In the genomic region with DNA sequence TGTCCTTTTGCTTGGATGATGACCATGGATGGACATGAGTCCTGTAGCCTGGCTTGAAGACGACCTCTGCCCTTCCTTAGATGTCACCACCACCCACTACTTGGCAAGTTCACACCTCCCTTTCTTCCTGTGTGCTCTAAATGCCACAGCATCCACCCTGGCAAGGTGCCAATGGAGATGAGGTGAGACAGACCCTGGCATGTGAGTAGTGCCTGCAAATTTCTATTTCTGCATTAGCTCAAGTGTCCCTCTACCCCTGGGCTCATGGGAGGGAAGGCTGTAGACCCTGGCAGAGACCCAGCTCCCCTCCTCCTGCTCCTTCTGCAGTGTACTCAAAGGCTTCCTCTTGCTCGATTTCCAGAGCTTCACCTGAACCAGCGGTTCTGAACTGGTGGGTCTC, we compare ENCODE assay signal across 11 mouse cellular contexts.
DNase-seq lines count a peak whose midpoint lies in the region; ATAC-seq and TF ChIP-seq lines count a peak whose summit lies in the region.
"Had no signal": no experiment of that assay in that cellular context is flagged by ENCODE, and none has a peak within 500 bp of the region (broad histone marks: within the 10 kb centered on the region; RNA-seq: fewer than 3 reads in every experiment).

No protein-coding gene starts in this region.

- no peaks in the 10 kb centered on the region for H3K27me3 ChIP-seq in heart, embryonic 13.5 days (replicated peaks)
- no peaks in the 10 kb centered on the region for H3K27me3 ChIP-seq in midbrain, embryonic 14.5 days (ENCODE audit: control insufficient read depth, insufficient read depth, low read length)
- H3K27me3 ChIP-seq in midbrain, embryonic 13.5 days, result no peaks in the 10 kb centered on the region
- H3K27me3 ChIP-seq: lung, embryonic 15.5 days; neural tube, embryonic 12.5 days had no signal

- H3K4me2 ChIP-seq in heart, embryonic 13.5 days, result peak overlapping the region; percentile 25
- H3K4me2 ChIP-seq in midbrain, embryonic 14.5 days (ENCODE audit: low read length), result no peak overlapping the region
- H3K4me2 ChIP-seq in midbrain, embryonic 13.5 days (replicated peaks), result no peak overlapping the region
- H3K4me2 ChIP-seq: lung, embryonic 15.5 days; neural tube, embryonic 12.5 days had no signal

- peaks cover 85% of the 10 kb centered on the region for H3K4me1 ChIP-seq in heart, embryonic 13.5 days
- peaks cover 13% of the 10 kb centered on the region; the same call in 1 of the 2 replicates for H3K4me1 ChIP-seq in midbrain, embryonic 14.5 days (ENCODE audit: control insufficient read depth, insufficient read depth, low read length)
- H3K4me1 ChIP-seq in midbrain, embryonic 13.5 days (replicated peaks), result peaks cover 28% of the 10 kb centered on the region

- WGBS in heart, embryonic 13.5 days, result 32% methylated on average over 3 of the region's 3 CpGs
- 87% methylated on average over 3 of the region's 3 CpGs for WGBS in midbrain, embryonic 14.5 days
- 76% methylated on average over 3 of the region's 3 CpGs for WGBS in midbrain, embryonic 13.5 days

- H3K9ac ChIP-seq in heart, embryonic 13.5 days, result peak overlapping the region; percentile 25; the same call in 1 of the 2 replicates
- H3K9ac ChIP-seq in midbrain, embryonic 14.5 days (replicated peaks; ENCODE audit: low read length), result no peak overlapping the region
- no peak overlapping the region for H3K9ac ChIP-seq in midbrain, embryonic 13.5 days (replicated peaks)
- H3K9ac ChIP-seq: lung, embryonic 15.5 days; neural tube, embryonic 12.5 days had no signal

- no peaks in the 10 kb centered on the region for H3K36me3 ChIP-seq in heart, embryonic 13.5 days
- no peaks in the 10 kb centered on the region for H3K36me3 ChIP-seq in midbrain, embryonic 14.5 days (ENCODE audit: control insufficient read depth, insufficient read depth, low read length)
- H3K36me3 ChIP-seq in midbrain, embryonic 13.5 days, result no peaks in the 10 kb centered on the region
- H3K36me3 ChIP-seq: lung, embryonic 15.5 days; neural tube, embryonic 12.5 days had no signal

- H3K27ac ChIP-seq in heart, embryonic 13.5 days (replicated peaks), result peak overlapping the region; percentile 73
- no peak overlapping the region for H3K27ac ChIP-seq in midbrain, embryonic 14.5 days (replicated peaks; ENCODE audit: low read depth, low read length)
- no peak overlapping the region for H3K27ac ChIP-seq in midbrain, embryonic 13.5 days
- H3K27ac ChIP-seq in gastrocnemius, adult 2 months, result no peak overlapping the region
- H3K27ac ChIP-seq: lung, embryonic 15.5 days; neural tube, embryonic 12.5 days had no signal

- no peak overlapping the region for H3K4me3 ChIP-seq in heart, embryonic 13.5 days
- H3K4me3 ChIP-seq in midbrain, embryonic 14.5 days (replicated peaks; ENCODE audit: low read depth, low read length), result no peak overlapping the region
- no peak overlapping the region for H3K4me3 ChIP-seq in midbrain, embryonic 13.5 days (replicated peaks)
- no peak overlapping the region for H3K4me3 ChIP-seq in gastrocnemius, adult 2 months
- H3K4me3 ChIP-seq: lung, embryonic 15.5 days; neural tube, embryonic 12.5 days had no signal

- H3K9me3 ChIP-seq in heart, embryonic 13.5 days, result no peaks in the 10 kb centered on the region
- H3K9me3 ChIP-seq in midbrain, embryonic 14.5 days (ENCODE audit: control insufficient read depth, low read length), result no peaks in the 10 kb centered on the region
- no peaks in the 10 kb centered on the region for H3K9me3 ChIP-seq in midbrain, embryonic 13.5 days
- H3K9me3 ChIP-seq: lung, embryonic 15.5 days; neural tube, embryonic 12.5 days had no signal

- intact Hi-C loops in gastrocnemius, adult 2 months (cut with DNase I), result no loop called here

- no peak for DNase-seq in heart, adult 9 months (ENCODE audit: low spot score in 2 of 2)
- peak; percentile 47 for DNase-seq in midbrain, embryonic 14.5 days
- peak; percentile 14 for DNase-seq in MN1 (ENCODE audit: low spot score)
- DNase-seq in kidney, postnatal 4 days, result peak; percentile 35 to 36
- DNase-seq in gastrocnemius, adult 2 months, result no peak
- no peak for DNase-seq in embryo, embryonic 11 days

- TF ChIP-seq CTCF in gastrocnemius, adult 2 months (IDR thresholded peaks at IDR 0.05), result no peak

- ATAC-seq in heart, embryonic 13.5 days (ENCODE audit: extremely low read depth, insufficient number of reproducible peaks, low FRiP score, low TSS enrichment), result no peak
- ATAC-seq in midbrain, embryonic 14.5 days (ENCODE audit: low FRiP score, low TSS enrichment), result no peak
- no peak for ATAC-seq in midbrain, embryonic 13.5 days
- ATAC-seq: hindbrain, embryonic 16.5 days had no signal

Comparison
In these comparisons a context has a peak if more than half of its experiments do, and no peak if none do; other contexts are left out.
1. DNase-seq: peak in midbrain, embryonic 14.5 days (single experiment), MN1 (single experiment) and kidney, postnatal 4 days (2 of 2); none in heart, adult 9 months (0 of 2), gastrocnemius, adult 2 months (single experiment) and embryo, embryonic 11 days (single experiment).